Mouse (Mus musculus) adrenal gland, postnatal 10 days (tissue): Measurements from ENCODE around the gene Prdm15. TPM values are rescaled to one million over a fixed set of nuclear protein-coding genes. Genes with fewer than 3 reads are reported as not detected.

Experiments
- DNase-seq: peaks from one replicate; pipeline ENCODE4 v3.0.0; 2021; ENCODE audit warnings: mixed read lengths
- microRNA-seq: library from miRNA; unstranded; fragments of <30 nt; microRNA quantifications from one replicate; pipeline ENCODE4 v1.2.0, GENCODE M21; 2021
- total RNA-seq, 2 experiments: library from RNA; stranded (reverse); gene quantifications; 2 replicates each; pipeline ENCODE4 v1.2.3; 2021

The Prdm15 gene
- total RNA-seq, 2 experiments from 2014 or later = 7.7 to 12.6 TPM

DNA sequence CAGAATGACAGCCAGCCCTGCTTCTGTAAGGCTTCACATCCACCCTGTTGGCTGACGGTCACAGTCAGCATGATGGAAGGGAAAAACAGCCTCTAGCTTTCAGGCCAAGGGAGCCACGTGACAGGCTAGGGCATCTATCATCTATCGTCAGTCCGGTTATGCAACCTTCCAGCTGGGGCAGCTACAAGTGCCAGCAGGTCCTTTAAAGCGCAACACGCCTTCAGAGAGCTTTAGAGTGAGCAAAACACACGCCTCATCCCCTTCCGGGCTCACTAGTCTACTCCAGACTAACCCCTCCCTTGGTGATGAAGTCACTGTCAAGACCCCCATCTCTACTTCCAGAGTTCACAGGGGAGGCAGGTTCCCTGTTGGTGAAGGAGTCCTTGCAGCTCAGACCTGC lies 99.8 kb downstream of the Prdm15 start:
- peak; percentile 81 for DNase-seq

DNA sequence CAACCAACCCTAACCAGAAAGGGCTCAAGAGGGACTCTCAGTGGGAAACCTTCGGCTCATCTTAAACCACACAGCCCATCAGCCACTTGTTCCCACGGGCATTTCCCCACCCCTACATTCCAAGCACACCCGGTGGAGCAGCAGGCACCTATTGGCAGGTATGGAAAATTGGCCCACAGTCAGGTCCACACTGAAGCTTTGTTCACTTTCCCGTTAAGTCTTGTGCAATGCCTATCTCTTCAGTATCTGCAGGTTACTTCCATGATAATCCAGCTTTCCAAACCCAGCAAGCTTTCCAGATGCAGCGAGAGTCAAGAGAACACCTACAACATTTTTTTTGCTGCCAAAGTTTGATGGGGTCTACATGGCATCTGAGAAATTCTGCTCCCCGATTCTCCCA lies 103.2 kb downstream of the Prdm15 start:
- DNase-seq = no peak

Small RNAs within 50 kb of the gene (microRNA-seq; reads per million reads assigned to microRNA genes)
- not detected for gene Mir6964

Other genes starting within 250 kb of the Prdm15 start
- gene Tmprss2, start 240.7 kb downstream of the Prdm15 start, total RNA-seq = under 1 TPM; 0.12 to 0.90 TPM
- under 1 TPM; 0.27 to 0.63 TPM for gene Ripk4, start 88.1 kb downstream of the Prdm15 start, total RNA-seq
- gene C2cd2, start 110.7 kb upstream of the Prdm15 start, total RNA-seq = 10 to 100 TPM; 35.3 to 39.4 TPM
- 10 to 100 TPM; 25.5 to 29.6 TPM for gene Zbtb21, start 110.8 kb upstream of the Prdm15 start, total RNA-seq
- gene B230307C23Rik, start 145.5 kb upstream of the Prdm15 start, total RNA-seq = 10 to 100 TPM; 27.0 to 29.7 TPM
- gene A630089N07Rik, start 230.6 kb upstream of the Prdm15 start, total RNA-seq = 1 to 10 TPM; 7.9 to 9.1 TPM